Mouse (Mus musculus): Measurements from ENCODE around the gene Slc29a4. TPM values are rescaled to one million over a fixed set of nuclear protein-coding genes. Genes with fewer than 3 reads are reported as not detected.

The Slc29a4 gene
- polyA plus RNA-seq, 1 experiment from 2014 or later = 7.2 TPM

DNA sequence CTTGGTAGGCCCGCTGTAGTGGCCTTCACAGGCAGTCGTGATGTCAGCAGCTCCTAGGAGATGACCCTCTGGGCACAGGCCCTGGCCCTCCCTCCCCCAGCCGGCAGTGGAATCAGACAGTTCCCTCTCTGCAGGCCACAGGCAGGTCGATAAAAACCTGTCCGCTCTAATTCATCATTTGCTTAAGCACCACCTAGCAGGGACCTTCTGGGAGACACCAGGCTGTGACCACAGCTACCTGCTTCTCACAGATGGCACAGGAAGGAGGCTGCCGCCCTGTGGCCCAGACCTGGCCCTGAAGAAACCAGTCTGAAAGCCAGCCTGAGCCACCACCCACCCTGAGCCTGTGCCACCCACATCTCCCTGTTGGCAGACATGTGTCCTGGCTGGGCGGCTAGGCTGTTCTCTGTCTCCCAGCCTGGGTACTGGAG lies 14.2 kb upstream of the Slc29a4 start:
- 57% methylated on average over 7 of the region's 7 CpGs for WGBS
- Histone ChIP-seq H3K9me3 (no peaks in the 10 kb centered on the region), H3K27ac (no peak overlapping the region), H3K9ac (no peak overlapping the region), H3K36me3 (no peaks in the 10 kb centered on the region), H3K27me3 (replicated peaks) (no peaks in the 10 kb centered on the region), H3K4me2 (no peak overlapping the region), H3K4me1 (no peaks in the 10 kb centered on the region), H3K4me3 (replicated peaks) (no peak overlapping the region)
- peak; percentile 53; the same call in 1 of the 2 replicates for ATAC-seq (ENCODE audit: insufficient read depth, low FRiP score, low read depth)

- H3K4me2 ChIP-seq = no peak overlapping the region
- no peak overlapping the region for H3K27ac ChIP-seq
- no peaks in the 10 kb centered on the region for H3K4me1 ChIP-seq
- no peak overlapping the region for H3K9ac ChIP-seq
- no peaks in the 10 kb centered on the region for H3K36me3 ChIP-seq
- H3K4me3 ChIP-seq (replicated peaks) = no peak overlapping the region
- 75% methylated on average over 1 of the region's 1 CpGs for WGBS
- no peak for ATAC-seq (ENCODE audit: insufficient read depth, low FRiP score, low read depth)
- H3K27me3 ChIP-seq (replicated peaks) = no peaks in the 10 kb centered on the region
- H3K9me3 ChIP-seq = no peaks in the 10 kb centered on the region
Observed at GRCm38 (mm10) chr5:142679065-142679464, 13.2 kb upstream of the Slc29a4 start.

GRCm38 (mm10) chr5:142681911-142682310 lies 10.4 kb upstream of the Slc29a4 start:
- Histone ChIP-seq H3K9ac (no peak overlapping the region), H3K9me3 (no peaks in the 10 kb centered on the region), H3K27ac (no peak overlapping the region), H3K36me3 (no peaks in the 10 kb centered on the region), H3K4me3 (replicated peaks) (no peak overlapping the region), H3K27me3 (replicated peaks) (no peaks in the 10 kb centered on the region), H3K4me1 (no peaks in the 10 kb centered on the region), H3K4me2 (no peak overlapping the region)
- 77% methylated on average over 3 of the region's 3 CpGs for WGBS
- no peak for ATAC-seq (ENCODE audit: insufficient read depth, low FRiP score, low read depth)

GRCm38 (mm10) chr5:142682529-142682928 lies 9.8 kb upstream of the Slc29a4 start:
- Histone ChIP-seq H3K27me3 (replicated peaks) (no peaks in the 10 kb centered on the region), H3K27ac (no peak overlapping the region), H3K9me3 (no peaks in the 10 kb centered on the region), H3K4me3 (replicated peaks) (no peak overlapping the region), H3K4me1 (no peaks in the 10 kb centered on the region), H3K9ac (no peak overlapping the region), H3K36me3 (no peaks in the 10 kb centered on the region), H3K4me2 (no peak overlapping the region)
- 85% methylated on average over 5 of the region's 5 CpGs for WGBS
- ATAC-seq (ENCODE audit: insufficient read depth, low FRiP score, low read depth) = no peak

GRCm38 (mm10) chr5:142688866-142689265 lies 3.4 kb upstream of the Slc29a4 start:
- Histone ChIP-seq H3K27me3 (replicated peaks) (no peaks in the 10 kb centered on the region), H3K4me2 (no peak overlapping the region), H3K4me1 (0 out of 2 replicates have a peak, but pooled peaks cover 3% of the 10 kb centered on the region), H3K36me3 (no peaks in the 10 kb centered on the region), H3K4me3 (replicated peaks) (no peak overlapping the region), H3K9me3 (no peaks in the 10 kb centered on the region), H3K9ac (no peak overlapping the region), H3K27ac (no peak overlapping the region)
- 44% methylated on average over 6 of the region's 6 CpGs for WGBS
- no peak for ATAC-seq (ENCODE audit: insufficient read depth, low FRiP score, low read depth)

DNA sequence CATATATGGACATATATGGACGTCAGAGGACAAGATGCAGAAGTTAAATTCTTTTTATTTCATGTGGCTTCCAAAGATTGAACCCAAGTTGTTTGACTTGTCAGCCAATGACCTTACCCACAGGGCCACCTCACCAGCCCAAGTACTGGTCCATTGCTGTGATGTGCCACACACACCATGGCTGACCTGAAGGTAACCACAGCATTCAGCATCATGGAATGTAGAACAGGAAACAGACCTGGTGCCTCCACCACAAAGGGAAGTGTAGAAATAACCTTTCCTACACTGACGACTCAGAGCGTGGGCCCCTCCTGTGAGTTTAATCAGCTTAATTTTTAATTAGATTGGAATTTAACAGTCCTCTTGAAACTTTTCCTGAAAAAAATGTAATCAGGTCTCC lies 2.0 kb upstream of the Slc29a4 start:
- ATAC-seq (ENCODE audit: insufficient read depth, low FRiP score, low read depth) = no peak
- H3K4me3 ChIP-seq (replicated peaks) = no peak overlapping the region
- H3K27me3 ChIP-seq (replicated peaks) = no peaks in the 10 kb centered on the region
- H3K4me1 ChIP-seq = 0 out of 2 replicates have a peak, but pooled peaks cover 3% of the 10 kb centered on the region
- H3K36me3 ChIP-seq = no peaks in the 10 kb centered on the region
- 82% methylated on average over 3 of the region's 3 CpGs for WGBS
- no peaks in the 10 kb centered on the region for H3K9me3 ChIP-seq
- no peak overlapping the region for H3K9ac ChIP-seq
- no peak overlapping the region for H3K4me2 ChIP-seq
- no peak overlapping the region for H3K27ac ChIP-seq

DNA sequence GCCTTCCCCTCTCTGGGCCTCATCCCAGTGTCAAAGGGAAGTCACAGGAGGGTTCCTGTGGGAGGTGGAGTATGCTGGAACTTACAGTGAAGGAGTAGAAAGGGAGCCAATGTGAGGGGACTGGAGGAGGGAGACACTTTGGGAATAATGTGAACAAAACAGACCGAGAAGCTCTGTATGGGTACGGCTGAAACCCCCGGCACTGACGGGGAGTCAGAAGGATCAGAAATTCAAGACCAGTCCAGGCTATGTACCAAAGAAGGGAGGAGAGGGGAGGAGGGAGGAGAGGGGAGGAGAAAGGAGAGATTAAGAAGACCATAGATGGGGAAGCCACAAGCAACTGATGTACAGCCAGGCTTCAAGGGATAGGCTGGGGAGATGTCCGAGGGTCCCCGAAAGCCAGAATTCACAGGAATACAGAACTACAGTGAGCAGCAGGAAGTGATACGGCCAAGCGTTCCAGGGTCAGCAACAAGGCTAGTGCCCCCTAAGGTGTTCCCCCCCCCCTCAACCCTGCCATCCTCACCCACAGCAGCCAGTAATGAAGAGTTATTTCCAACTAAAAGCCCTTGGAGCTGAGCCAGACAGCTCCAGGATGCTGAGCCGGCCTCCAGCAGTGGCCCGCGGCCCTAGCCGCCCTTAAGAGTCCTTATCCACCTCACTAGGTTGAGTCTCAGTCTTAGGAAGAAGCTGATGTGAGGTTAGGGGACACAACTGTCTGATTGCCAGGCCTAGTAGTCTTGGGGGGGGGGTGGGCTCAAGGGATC lies 842 bp downstream of the Slc29a4 start:
- WGBS = 65% methylated on average over 12 of the region's 12 CpGs
- Histone ChIP-seq H3K4me2 (no peak overlapping the region), H3K27me3 (replicated peaks) (no peaks in the 10 kb centered on the region), H3K36me3 (no peaks in the 10 kb centered on the region), H3K27ac (no peak overlapping the region), H3K9ac (no peak overlapping the region), H3K9me3 (no peaks in the 10 kb centered on the region), H3K4me3 (replicated peaks) (no peak overlapping the region), H3K4me1 (0 out of 2 replicates have a peak, but pooled peaks cover 3% of the 10 kb centered on the region)
- ATAC-seq (ENCODE audit: insufficient read depth, low FRiP score, low read depth) = no peak

DNA sequence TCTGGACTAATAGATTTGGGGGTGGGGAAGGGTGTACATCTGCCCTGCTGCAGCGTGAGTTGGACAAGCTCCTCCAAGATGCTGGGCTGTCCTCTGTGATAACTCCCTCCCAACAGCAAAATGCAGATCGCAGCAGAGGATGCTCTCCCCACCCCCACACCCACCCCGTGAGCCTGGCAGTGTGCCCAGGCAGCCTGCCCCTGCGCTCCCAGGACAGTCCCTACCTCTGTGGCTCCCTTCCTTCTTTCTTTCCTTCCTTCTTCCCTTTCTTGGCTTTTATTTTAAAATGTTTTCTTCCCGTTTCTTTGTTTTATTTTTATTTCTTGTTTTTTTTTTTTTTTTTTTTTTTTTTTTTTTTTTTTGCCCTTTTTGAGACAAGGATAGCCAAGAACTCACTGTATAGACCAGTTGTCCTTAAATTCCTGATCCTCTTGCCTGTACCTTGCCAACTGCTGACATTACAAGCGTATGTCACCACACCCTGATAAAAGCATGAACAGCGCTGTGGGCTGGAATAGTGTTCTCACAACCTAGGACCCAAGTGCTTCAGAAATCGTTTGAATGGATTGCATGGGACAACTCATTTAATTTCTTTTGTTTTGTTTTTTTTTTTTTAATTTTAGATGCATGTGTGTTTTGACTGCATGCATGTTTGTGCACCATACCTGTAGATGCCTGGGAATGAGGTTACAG lies 1.6 kb downstream of the Slc29a4 start:
- Histone ChIP-seq H3K4me3 (replicated peaks) (no peak overlapping the region), H3K4me1 (0 out of 2 replicates have a peak, but pooled peaks cover 3% of the 10 kb centered on the region), H3K36me3 (no peaks in the 10 kb centered on the region), H3K27me3 (replicated peaks) (0 out of 2 replicates have a peak, but pooled peaks cover 4% of the 10 kb centered on the region), H3K27ac (no peak overlapping the region), H3K4me2 (no peak overlapping the region), H3K9ac (no peak overlapping the region), H3K9me3 (no peaks in the 10 kb centered on the region)
- no peak for ATAC-seq (ENCODE audit: insufficient read depth, low FRiP score, low read depth)
- WGBS = 58% methylated on average over 8 of the region's 8 CpGs

GRCm38 (mm10) chr5:142694627-142695340 lies 2.5 kb downstream of the Slc29a4 start:
- H3K4me2 ChIP-seq = no peak overlapping the region
- H3K27ac ChIP-seq = no peak overlapping the region
- 0 out of 2 replicates have a peak, but pooled peaks cover 3% of the 10 kb centered on the region for H3K4me1 ChIP-seq
- H3K9me3 ChIP-seq = no peaks in the 10 kb centered on the region
- ATAC-seq (ENCODE audit: insufficient read depth, low FRiP score, low read depth) = 0 out of 2 replicates have a peak, but pooled peaks have one; percentile 36
- no peaks in the 10 kb centered on the region for H3K36me3 ChIP-seq
- WGBS = 10% methylated on average over 12 of the region's 12 CpGs
- no peak overlapping the region for H3K9ac ChIP-seq
- H3K27me3 ChIP-seq (replicated peaks) = 0 out of 2 replicates have a peak, but pooled peaks cover 4% of the 10 kb centered on the region
- no peak overlapping the region for H3K4me3 ChIP-seq (replicated peaks)

DNA sequence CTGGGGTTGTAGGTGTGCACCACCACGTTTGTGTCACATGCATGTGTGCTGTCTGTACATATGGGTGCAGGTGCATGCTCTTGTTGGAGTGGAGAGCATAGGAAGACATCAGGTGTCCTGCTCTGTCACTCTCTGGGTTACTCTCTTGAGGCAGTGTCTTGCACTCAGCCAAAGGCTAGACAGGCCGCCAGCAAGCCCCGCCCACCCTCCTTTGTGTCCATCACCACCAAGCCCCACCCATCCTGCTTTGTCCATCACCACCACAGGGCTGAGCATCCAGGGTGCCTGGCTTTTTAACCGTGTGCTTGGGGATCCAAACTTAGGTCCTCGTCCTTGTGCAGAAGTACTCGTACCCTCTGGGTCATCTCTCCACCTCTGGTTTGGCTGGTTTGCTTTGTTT lies 3.9 kb downstream of the Slc29a4 start:
- H3K4me3 ChIP-seq (replicated peaks) = no peak overlapping the region
- H3K27ac ChIP-seq = no peak overlapping the region
- peaks cover 4% of the 10 kb centered on the region; the same call in 1 of the 2 replicates for H3K27me3 ChIP-seq (replicated peaks)
- H3K4me2 ChIP-seq = no peak overlapping the region
- H3K9ac ChIP-seq = no peak overlapping the region
- peaks cover 6% of the 10 kb centered on the region for H3K4me1 ChIP-seq
- no peaks in the 10 kb centered on the region for H3K9me3 ChIP-seq
- H3K36me3 ChIP-seq = no peaks in the 10 kb centered on the region
- WGBS = 34% methylated on average over 6 of the region's 6 CpGs
- ATAC-seq (ENCODE audit: insufficient read depth, low FRiP score, low read depth) = no peak

GRCm38 (mm10) chr5:142696865-142697264 lies 4.6 kb downstream of the Slc29a4 start:
- Histone ChIP-seq H3K4me1 (peaks cover 12% of the 10 kb centered on the region), H3K4me3 (replicated peaks) (no peak overlapping the region), H3K9me3 (no peaks in the 10 kb centered on the region), H3K9ac (no peak overlapping the region), H3K27ac (no peak overlapping the region), H3K27me3 (replicated peaks) (peaks cover 4% of the 10 kb centered on the region; the same call in 1 of the 2 replicates), H3K4me2 (no peak overlapping the region), H3K36me3 (no peaks in the 10 kb centered on the region)
- 87% methylated on average over 6 of the region's 6 CpGs for WGBS
- no peak for ATAC-seq (ENCODE audit: insufficient read depth, low FRiP score, low read depth)
